Mouse (Mus musculus): Measurements from ENCODE around the gene Hip1. TPM values are rescaled to one million over a fixed set of nuclear protein-coding genes. Genes with fewer than 3 reads are reported as not detected.

Gene Hip1
- polyA plus RNA-seq, 1 experiment from 2014 or later = 45.0 TPM

DNA sequence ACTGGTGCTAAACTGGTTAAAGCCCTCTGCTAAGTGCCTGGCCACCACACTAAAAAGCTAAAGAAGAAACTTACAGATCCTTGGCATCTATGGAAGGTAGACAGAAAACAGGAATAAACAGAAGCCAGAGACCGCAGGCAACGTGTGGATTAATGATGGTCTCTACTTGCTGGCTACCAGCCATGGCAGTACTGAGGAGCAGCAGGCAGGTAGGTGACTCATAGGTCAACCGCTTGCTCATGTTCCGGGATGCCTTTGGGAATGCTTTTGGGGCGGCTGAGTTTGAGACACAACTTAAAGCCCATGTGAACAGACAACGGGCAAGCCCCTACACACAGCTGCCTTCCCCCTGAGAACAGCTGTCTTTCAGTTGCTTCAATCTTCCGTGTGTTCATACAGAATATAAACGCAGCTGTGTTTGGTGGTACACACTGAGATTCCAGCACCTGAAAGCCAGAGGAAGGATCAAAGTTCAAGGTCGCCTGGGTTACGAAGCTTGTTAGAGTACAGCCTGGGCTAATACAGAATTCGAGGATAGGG is 13.5 kb downstream of the Hip1 start:
- Histone ChIP-seq H3K27me3 (replicated peaks) (no peaks in the 10 kb centered on the region), H3K4me2 (no peak overlapping the region), H3K9ac (no peak overlapping the region), H3K9me3 (replicated peaks) (no peaks in the 10 kb centered on the region), H3K27ac (ENCODE audit: poor library complexity, severe bottlenecking) (no peak overlapping the region), H3K36me3 (0 out of 2 replicates have a peak, but pooled peaks cover 3% of the 10 kb centered on the region), H3K4me1 (replicated peaks) (peaks cover 30% of the 10 kb centered on the region), H3K4me3 (no peak overlapping the region)
- WGBS = 77% methylated on average over 11 of the region's 11 CpGs
- no peak for ATAC-seq (ENCODE audit: insufficient number of reproducible peaks, low FRiP score)

DNA sequence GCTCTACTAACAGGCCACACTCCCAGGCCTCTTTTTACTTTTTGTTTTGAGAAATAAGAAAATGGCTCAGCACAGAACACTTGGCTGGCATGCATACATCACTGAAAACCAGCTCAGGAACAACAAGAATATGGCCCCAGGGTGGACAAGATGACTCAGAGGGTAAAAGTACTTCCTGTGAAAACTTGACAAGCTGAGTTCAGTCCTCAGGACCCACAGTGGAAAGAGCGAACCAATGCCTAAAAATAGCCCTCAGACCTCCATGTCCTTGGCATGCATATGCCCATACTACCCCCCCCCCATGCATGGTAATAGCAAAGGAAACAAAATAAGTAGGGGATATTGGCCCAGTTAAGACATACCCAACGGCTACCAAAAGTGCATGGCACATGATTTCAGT is 15.0 kb downstream of the Hip1 start:
- no peak for ATAC-seq (ENCODE audit: insufficient number of reproducible peaks, low FRiP score)
- WGBS = 58% methylated on average over 2 of the region's 2 CpGs

DNA sequence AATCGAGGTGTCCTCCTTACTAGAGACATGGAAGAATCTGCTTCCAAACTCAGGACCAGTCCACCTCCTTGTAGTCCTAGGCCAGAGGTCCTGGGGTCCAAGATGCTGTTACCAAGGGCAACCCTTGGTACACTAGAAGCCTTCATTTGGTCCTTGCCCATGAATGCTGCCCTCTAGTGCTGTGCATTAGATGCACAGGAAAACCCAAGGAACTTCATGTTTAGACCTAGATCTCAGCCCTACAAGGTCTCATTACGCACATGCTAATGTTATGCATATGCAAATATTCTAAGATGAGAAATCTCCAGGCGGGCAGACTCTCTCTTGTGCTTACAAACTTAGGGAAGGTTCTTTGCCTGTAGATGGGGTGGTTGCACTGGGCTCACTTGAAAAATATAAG is 15.6 kb downstream of the Hip1 start:
- no peaks in the 10 kb centered on the region for H3K27me3 ChIP-seq (replicated peaks)
- no peak overlapping the region for H3K4me2 ChIP-seq
- ATAC-seq (ENCODE audit: insufficient number of reproducible peaks, low FRiP score) = no peak
- no peak overlapping the region for H3K27ac ChIP-seq (ENCODE audit: poor library complexity, severe bottlenecking)
- peaks cover 51% of the 10 kb centered on the region for H3K4me1 ChIP-seq (replicated peaks)
- 79% methylated on average over 3 of the region's 3 CpGs for WGBS
- H3K9ac ChIP-seq = no peak overlapping the region
- 0 out of 2 replicates have a peak, but pooled peaks cover 3% of the 10 kb centered on the region for H3K36me3 ChIP-seq
- no peak overlapping the region for H3K4me3 ChIP-seq
- H3K9me3 ChIP-seq (replicated peaks) = no peaks in the 10 kb centered on the region

More for the DNA sequence above, 15.0 kb downstream of the Hip1 start:
- H3K9me3 ChIP-seq (replicated peaks) = no peaks in the 10 kb centered on the region
- no peak overlapping the region for H3K4me3 ChIP-seq
- H3K9ac ChIP-seq = no peak overlapping the region
- H3K27ac ChIP-seq (ENCODE audit: poor library complexity, severe bottlenecking) = no peak overlapping the region
- no peak overlapping the region for H3K4me2 ChIP-seq
- 0 out of 2 replicates have a peak, but pooled peaks cover 3% of the 10 kb centered on the region for H3K36me3 ChIP-seq
- H3K4me1 ChIP-seq (replicated peaks) = peaks cover 45% of the 10 kb centered on the region
- no peaks in the 10 kb centered on the region for H3K27me3 ChIP-seq (replicated peaks)

DNA sequence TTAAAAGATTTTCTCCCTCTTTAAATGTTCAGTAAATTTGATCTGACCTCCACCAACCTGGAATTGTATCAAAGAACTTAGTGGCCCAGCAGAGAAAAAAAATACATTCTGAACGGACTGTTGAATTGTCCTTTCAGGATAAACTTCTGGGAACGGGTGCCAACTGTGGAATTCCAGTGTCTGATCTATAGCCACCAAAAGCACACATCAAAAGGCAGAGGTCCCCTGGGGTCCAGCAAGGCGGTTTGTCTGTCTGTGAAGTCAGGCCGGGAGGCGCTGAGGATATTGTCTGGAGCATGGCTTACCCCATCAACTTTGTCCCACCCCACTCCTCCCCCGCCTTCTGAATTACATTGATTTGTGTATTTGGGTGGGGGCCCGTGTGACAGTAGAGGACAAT is 16.9 kb downstream of the Hip1 start:
- H3K9ac ChIP-seq = no peak overlapping the region
- no peak overlapping the region for H3K27ac ChIP-seq (ENCODE audit: poor library complexity, severe bottlenecking)
- 63% methylated on average over 7 of the region's 7 CpGs for WGBS
- H3K4me3 ChIP-seq = no peak overlapping the region
- H3K9me3 ChIP-seq (replicated peaks) = 0 out of 2 replicates have a peak, but pooled peaks cover 3% of the 10 kb centered on the region
- H3K36me3 ChIP-seq = peaks cover 9% of the 10 kb centered on the region; the same call in 1 of the 2 replicates
- H3K4me2 ChIP-seq = no peak overlapping the region
- ATAC-seq (ENCODE audit: insufficient number of reproducible peaks, low FRiP score) = no peak
- peaks cover 55% of the 10 kb centered on the region for H3K4me1 ChIP-seq (replicated peaks)
- H3K27me3 ChIP-seq (replicated peaks) = no peaks in the 10 kb centered on the region

DNA sequence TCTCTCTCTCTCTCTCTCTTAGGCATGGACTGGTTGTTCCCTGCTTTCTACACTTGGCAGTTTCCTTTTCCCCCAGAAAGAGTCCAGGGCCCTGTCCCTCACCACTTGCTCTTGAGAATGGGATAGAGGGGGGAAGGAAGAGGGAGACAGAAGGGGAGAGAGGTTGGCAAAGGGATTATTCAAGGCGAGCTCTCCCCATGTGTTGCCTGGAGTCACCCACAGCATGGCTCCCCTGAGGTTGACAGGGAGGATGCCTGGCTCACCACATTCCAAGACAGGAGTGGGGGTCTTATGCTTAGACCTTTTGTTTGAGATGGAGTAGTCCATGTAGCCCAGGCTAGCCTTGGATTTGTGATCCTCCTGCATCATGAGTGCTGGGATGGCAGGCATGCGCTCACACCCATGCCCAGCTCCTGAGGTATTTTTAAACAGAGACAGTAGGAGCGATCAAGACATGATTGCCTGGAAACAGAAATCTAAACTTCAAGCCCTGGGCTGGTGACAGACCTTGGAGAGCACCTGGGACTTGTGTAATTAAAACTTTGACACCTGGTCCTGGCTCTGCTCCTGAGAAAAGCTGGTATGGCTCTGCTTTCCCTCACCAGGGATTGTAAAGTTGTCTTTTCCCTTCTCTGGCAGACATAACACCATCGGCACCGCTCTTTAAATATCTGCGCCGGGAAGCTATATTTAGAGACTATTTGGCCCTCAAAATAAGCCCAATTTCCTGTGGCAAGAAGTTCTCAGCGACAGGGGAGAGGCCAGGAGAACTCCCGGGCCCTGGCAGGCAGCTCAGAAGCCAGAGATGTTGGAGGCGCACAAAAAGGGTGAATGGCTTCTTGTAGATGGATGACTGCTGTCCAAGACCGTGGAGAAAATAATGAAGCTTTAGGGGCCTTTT is 20.0 kb downstream of the Hip1 start:
- Histone ChIP-seq H3K4me2 (peak overlapping the region; percentile 43), H3K27me3 (replicated peaks) (no peaks in the 10 kb centered on the region), H3K9me3 (replicated peaks) (0 out of 2 replicates have a peak, but pooled peaks cover 3% of the 10 kb centered on the region), H3K4me1 (replicated peaks) (peaks cover 57% of the 10 kb centered on the region), H3K27ac (ENCODE audit: poor library complexity, severe bottlenecking) (peak overlapping the region; percentile 91), H3K4me3 (no peak overlapping the region), H3K9ac (peak overlapping the region; percentile 4; the same call in 1 of the 2 replicates), H3K36me3 (peaks cover 5% of the 10 kb centered on the region; the same call in 1 of the 2 replicates)
- 33% methylated on average over 11 of the region's 11 CpGs for WGBS
- ATAC-seq (ENCODE audit: insufficient number of reproducible peaks, low FRiP score) = no peak

DNA sequence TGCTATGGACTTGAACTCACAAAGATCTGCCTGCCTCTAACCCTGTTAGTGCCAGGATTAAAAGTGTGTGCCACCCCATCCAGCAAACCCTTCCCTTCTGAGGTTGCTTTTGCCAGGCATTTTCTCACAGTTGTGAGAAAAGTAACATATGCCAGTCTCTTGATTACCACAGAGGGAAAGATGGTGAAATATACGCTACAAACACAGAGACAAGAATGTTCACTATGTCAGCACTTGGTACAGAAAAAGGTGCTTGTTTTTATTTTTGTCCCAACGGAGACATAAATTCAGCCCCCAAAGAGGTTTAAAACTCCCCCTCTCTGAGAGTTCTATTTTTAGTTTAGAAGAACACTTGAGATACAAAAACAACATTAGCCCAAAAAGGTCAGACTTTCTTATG is 20.8 kb downstream of the Hip1 start:
- Histone ChIP-seq H3K4me3 (no peak overlapping the region), H3K4me2 (peak overlapping the region; percentile 43; the same call in 1 of the 2 replicates), H3K9ac (no peak overlapping the region), H3K36me3 (peaks cover 5% of the 10 kb centered on the region; the same call in 1 of the 2 replicates), H3K27me3 (replicated peaks) (no peaks in the 10 kb centered on the region), H3K27ac (ENCODE audit: poor library complexity, severe bottlenecking) (peak overlapping the region; percentile 91), H3K9me3 (replicated peaks) (0 out of 2 replicates have a peak, but pooled peaks cover 3% of the 10 kb centered on the region), H3K4me1 (replicated peaks) (peaks cover 54% of the 10 kb centered on the region)
- WGBS = 53% methylated on average over 2 of the region's 2 CpGs
- ATAC-seq (ENCODE audit: insufficient number of reproducible peaks, low FRiP score) = no peak

DNA sequence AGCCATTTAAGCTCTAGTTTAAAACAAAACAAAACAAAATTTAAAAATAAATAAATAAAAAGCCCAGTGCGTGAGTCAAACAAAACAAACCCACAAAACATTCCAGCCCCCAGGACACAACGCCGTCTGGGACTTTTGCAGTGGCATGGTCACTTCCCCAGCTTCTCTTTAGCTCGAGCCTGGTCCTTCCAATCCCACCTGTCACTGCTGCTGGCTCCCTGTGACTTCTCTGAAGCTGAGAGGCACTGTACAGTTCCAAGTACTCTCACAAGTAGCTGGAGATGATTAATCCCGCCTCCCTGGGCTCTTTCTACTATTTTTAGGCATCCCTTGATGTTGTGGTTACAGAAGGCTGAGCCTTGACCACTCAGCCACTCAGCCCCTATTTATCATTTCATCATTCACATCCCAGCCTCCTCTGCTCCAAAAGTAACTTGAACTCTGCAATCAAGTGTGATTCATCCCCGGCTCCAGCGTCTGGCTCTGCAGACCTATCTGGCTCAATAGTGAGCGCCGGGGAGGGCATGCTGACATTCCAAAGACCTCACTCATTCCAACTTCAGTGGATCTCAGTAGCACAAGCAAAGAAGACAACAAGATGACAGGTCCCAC is 22.7 kb downstream of the Hip1 start:
- peak; percentile 27; the same call in 1 of the 2 replicates for ATAC-seq (ENCODE audit: insufficient number of reproducible peaks, low FRiP score)
- Histone ChIP-seq H3K4me3 (no peak overlapping the region), H3K27me3 (replicated peaks) (no peaks in the 10 kb centered on the region), H3K9me3 (replicated peaks) (0 out of 2 replicates have a peak, but pooled peaks cover 3% of the 10 kb centered on the region), H3K27ac (ENCODE audit: poor library complexity, severe bottlenecking) (peak overlapping the region; percentile 91), H3K4me2 (peak overlapping the region; percentile 14; the same call in 1 of the 2 replicates), H3K36me3 (peaks cover 5% of the 10 kb centered on the region; the same call in 1 of the 2 replicates), H3K9ac (no peak overlapping the region), H3K4me1 (replicated peaks) (peaks cover 47% of the 10 kb centered on the region)
- 30% methylated on average over 9 of the region's 9 CpGs for WGBS

DNA sequence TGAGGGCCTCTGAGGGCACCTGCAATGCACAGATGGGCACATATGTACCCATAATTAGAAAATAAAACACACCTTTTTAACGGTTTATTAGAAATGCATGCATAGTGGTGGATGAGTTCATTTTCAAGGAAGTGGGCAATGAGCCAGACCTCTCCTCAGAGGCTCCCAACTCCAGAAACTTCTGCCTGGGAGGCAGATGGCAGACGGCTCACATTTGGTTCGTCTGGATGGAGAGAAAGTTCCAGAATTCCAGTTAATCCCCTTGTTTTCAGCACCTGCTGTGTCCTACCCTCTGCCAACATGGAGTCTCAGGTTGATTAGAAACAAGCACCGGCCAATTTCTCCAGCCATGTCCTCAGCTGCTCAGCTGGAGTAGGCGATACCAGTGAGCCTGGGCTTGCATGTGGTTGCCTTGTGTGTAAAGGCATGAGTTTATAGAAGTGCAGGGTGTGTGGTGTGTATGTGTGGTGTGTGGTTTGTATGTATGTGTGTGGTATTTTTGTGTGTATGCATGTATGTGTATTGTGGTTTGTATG is 27.5 kb downstream of the Hip1 start:
- Histone ChIP-seq H3K36me3 (peaks cover 17% of the 10 kb centered on the region), H3K4me1 (replicated peaks) (peaks cover 12% of the 10 kb centered on the region), H3K27ac (ENCODE audit: poor library complexity, severe bottlenecking) (no peak overlapping the region), H3K27me3 (replicated peaks) (no peaks in the 10 kb centered on the region), H3K4me3 (no peak overlapping the region), H3K9ac (no peak overlapping the region), H3K4me2 (no peak overlapping the region), H3K9me3 (replicated peaks) (peaks cover 14% of the 10 kb centered on the region)
- ATAC-seq (ENCODE audit: insufficient number of reproducible peaks, low FRiP score) = no peak
- WGBS = 84% methylated on average over 5 of the region's 5 CpGs

DNA sequence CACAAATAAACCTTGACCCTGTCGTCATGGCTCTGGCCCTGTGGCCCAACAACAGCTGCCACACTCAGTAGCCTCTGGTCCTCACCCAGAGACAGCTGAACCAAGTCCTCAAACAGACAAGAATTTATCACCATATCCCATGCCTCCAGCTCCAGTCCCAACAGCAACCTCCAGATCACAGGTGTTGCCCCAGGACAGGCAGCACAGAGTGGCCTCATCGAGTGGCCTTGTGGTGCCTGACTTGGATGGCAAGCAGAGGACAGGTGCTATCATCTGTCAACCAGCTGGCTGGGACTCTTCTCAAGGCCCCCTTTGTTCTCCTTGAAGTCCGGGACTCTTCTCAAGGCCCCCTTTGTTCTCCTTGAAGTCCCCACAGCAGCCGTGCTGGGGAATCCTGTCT is 31.8 kb downstream of the Hip1 start:
- H3K9ac ChIP-seq = no peak overlapping the region
- no peak overlapping the region for H3K4me2 ChIP-seq
- 60% methylated on average over 4 of the region's 4 CpGs for WGBS
- H3K4me1 ChIP-seq (replicated peaks) = no peaks in the 10 kb centered on the region
- no peak overlapping the region for H3K27ac ChIP-seq (ENCODE audit: poor library complexity, severe bottlenecking)
- peaks cover 17% of the 10 kb centered on the region for H3K36me3 ChIP-seq
- H3K27me3 ChIP-seq (replicated peaks) = no peaks in the 10 kb centered on the region
- H3K4me3 ChIP-seq = no peak overlapping the region
- ATAC-seq (ENCODE audit: insufficient number of reproducible peaks, low FRiP score) = no peak
- H3K9me3 ChIP-seq (replicated peaks) = peaks cover 14% of the 10 kb centered on the region

DNA sequence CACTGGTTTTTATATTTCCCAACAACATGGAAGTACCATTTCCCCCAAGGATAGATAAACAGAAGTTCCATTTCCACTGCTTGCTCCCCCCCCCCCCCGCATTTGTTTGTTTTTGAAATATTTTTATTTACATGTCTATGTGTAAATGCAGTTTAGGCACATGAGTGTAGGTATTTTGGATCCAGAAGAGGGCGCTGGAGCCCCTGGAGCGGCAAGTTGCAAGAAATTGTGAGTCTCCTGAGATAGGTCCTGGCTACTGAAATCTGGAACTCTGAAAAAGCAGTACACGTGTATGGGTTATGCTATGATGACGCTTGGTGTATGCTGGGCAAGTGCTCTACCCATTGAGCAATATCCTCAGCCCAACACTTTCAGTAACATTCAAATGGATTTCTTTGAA is 33.8 kb downstream of the Hip1 start:
- H3K4me3 ChIP-seq = no peak overlapping the region
- no peaks in the 10 kb centered on the region for H3K27me3 ChIP-seq (replicated peaks)
- H3K27ac ChIP-seq (ENCODE audit: poor library complexity, severe bottlenecking) = no peak overlapping the region
- peaks cover 7% of the 10 kb centered on the region for H3K36me3 ChIP-seq
- 49% methylated on average over 5 of the region's 5 CpGs for WGBS
- no peak for ATAC-seq (ENCODE audit: insufficient number of reproducible peaks, low FRiP score)
- no peak overlapping the region for H3K9ac ChIP-seq
- peaks cover 9% of the 10 kb centered on the region for H3K9me3 ChIP-seq (replicated peaks)
- H3K4me1 ChIP-seq (replicated peaks) = no peaks in the 10 kb centered on the region
- no peak overlapping the region for H3K4me2 ChIP-seq

DNA sequence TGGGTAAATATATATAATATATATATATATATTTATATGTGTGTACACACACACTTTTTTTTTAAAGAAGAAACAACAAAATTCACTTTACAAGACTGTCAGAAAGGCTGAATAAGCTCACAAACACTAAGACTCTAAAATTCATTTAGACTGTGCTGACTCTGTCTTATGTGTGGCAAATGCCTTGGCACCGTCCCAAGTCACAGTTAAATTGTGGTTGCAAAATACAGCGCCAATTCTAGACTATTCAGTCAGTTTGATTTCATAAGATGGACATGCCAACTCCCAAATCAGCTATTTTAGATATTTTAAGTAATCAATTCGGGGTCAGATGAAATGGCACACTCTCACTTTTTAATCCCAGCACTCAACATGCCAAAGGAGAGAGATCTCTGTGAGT is 36.6 kb downstream of the Hip1 start:
- Histone ChIP-seq H3K4me3 (no peak overlapping the region), H3K36me3 (no peaks in the 10 kb centered on the region), H3K9ac (no peak overlapping the region), H3K27ac (ENCODE audit: poor library complexity, severe bottlenecking) (no peak overlapping the region), H3K9me3 (replicated peaks) (no peaks in the 10 kb centered on the region), H3K4me1 (replicated peaks) (peaks cover 3% of the 10 kb centered on the region; the same call in 1 of the 2 replicates), H3K27me3 (replicated peaks) (no peaks in the 10 kb centered on the region), H3K4me2 (no peak overlapping the region)
- ATAC-seq (ENCODE audit: insufficient number of reproducible peaks, low FRiP score) = no peak
- WGBS = 80% methylated on average over 3 of the region's 3 CpGs
